Mouse (Mus musculus): ENCODE measurements around the gene Sphk1. TPM values are rescaled to one million over a fixed set of nuclear protein-coding genes. Genes with fewer than 3 reads are reported as not detected.

The Sphk1 gene
- polyA plus RNA-seq, 1 experiment: 3.6 TPM

DNA sequence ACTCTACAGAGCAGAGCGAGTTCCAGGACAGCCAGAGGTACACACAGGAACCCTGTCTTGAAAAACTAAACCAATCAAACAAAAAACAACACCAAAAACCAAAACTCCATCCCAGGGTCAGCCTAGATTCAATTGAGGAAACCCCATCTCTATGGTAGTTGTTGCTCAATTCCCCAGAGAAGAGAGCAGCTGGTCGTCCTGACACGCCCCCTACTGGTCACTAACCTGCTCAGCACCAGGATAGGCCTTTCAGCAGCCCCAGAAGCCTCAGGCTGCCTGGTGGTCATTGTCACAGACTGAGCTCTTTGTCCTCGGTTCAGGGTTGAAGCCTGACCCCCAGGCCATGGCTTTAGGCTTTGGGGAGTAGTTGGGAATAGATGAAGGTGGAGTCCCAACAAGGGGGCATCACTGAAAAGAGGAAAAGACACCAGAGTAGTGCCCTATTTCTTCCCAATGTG is 36.9 kb upstream of the Sphk1 start, which contains the start of gene Prpsap1:
Prpsap1 (minus strand) TSS at position 408 of the 458 bp plus-strand sequence.
- TF ChIP-seq POLR2A (IDR thresholded peaks at IDR 0.05; ENCODE audit: borderline replicate concordance, extremely low read depth, insufficient read depth, insufficient read length, poor library complexity, severe bottlenecking) (no peak), CTCF (IDR thresholded peaks at IDR 0.05; ENCODE audit: borderline replicate concordance, extremely low read depth, insufficient read depth, insufficient read length) (peak; percentile 64)
- peak; percentile 56 for DNase-seq (ENCODE audit: low read depth)

DNA sequence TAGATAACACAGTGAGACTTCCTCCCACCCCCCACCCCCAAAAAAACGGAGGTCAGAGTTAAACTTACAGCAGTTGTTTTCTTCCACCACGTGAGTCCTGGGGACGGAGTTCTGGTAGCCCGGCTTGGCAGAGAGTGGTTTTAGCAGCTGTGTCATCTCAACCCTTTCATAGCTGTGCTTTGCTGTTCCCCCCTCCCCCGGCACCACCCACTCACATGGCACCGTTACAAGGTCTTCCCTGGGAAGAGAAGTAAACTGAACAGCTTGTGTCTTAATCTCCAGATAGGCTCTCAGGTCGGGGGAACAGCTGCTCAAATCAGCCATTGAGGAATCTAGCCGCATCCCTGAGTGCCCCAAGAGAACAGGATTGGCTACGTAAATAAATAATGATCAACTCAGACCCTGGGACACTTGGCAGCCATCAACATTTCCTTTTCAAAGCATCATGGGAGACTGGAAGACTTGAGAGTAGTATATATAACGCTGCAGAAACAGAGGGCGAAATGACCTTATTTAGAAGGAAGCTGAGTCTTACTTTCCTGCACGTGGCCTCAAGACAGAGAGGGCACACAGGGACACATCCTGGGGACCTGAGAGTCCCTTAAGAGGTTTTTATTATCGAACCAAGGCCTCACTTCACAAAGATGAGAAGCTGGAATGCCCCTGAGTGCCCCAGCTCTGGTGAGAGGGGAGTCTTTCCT is 36.1 kb upstream of the Sphk1 start:
- peak; percentile 76 for DNase-seq (ENCODE audit: low read depth)

DNA sequence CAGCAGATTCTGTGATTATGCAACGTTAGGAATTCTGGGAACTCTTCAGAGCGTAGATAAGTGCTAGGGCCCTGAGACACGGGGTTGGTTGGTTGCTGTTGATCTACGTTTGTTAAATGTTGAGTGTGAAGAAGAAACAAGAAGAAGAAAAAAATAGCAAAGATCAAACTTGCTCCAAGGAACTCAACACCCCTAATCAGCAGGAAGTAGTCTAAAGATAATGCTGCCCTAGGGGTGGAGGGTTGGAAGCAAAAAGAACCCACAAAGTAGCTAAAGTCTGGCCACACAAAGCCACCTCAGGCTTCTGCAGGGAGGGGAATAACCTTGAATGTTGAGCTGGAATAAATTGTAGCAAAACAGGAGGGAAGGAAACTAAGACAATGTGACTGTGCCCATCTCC is 33.4 kb upstream of the Sphk1 start:
- TF ChIP-seq CTCF (IDR thresholded peaks at IDR 0.05; ENCODE audit: borderline replicate concordance, extremely low read depth, insufficient read depth, insufficient read length): no peak
- no peak for TF ChIP-seq POLR2A (IDR thresholded peaks at IDR 0.05; ENCODE audit: borderline replicate concordance, extremely low read depth, insufficient read depth, insufficient read length, poor library complexity, severe bottlenecking)
- no peak for DNase-seq (ENCODE audit: low read depth)

More for the DNA sequence above, 36.1 kb upstream of the Sphk1 start:
- TF ChIP-seq POLR2A (IDR thresholded peaks at IDR 0.05; ENCODE audit: borderline replicate concordance, extremely low read depth, insufficient read depth, insufficient read length, poor library complexity, severe bottlenecking) (no peak), CTCF (IDR thresholded peaks at IDR 0.05; ENCODE audit: borderline replicate concordance, extremely low read depth, insufficient read depth, insufficient read length) (no peak)

DNA sequence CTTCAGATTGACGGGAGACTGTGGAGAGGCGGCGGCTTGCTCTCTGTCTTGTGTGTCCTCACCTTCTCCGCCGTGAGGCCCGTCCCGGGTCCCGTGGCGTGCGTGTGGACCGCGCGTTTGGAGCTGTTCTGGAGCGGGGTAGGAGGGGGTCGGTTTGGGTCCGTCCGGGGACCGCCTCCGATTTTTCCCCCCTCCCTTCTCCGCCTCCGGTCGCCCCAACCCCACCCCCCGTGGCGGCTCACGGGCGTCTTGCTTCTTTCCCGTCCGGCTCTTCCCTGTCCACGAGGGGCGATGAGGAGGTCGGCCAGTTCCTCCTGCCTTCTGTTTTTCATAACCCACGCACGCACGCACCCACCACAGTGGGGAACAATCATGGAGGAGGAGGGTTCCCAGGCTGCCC is 32.1 kb upstream of the Sphk1 start:
- no peak for DNase-seq (ENCODE audit: low read depth)
- TF ChIP-seq POLR2A (IDR thresholded peaks at IDR 0.05; ENCODE audit: borderline replicate concordance, extremely low read depth, insufficient read depth, insufficient read length, poor library complexity, severe bottlenecking) (no peak), CTCF (IDR thresholded peaks at IDR 0.05; ENCODE audit: borderline replicate concordance, extremely low read depth, insufficient read depth, insufficient read length) (no peak)

DNA sequence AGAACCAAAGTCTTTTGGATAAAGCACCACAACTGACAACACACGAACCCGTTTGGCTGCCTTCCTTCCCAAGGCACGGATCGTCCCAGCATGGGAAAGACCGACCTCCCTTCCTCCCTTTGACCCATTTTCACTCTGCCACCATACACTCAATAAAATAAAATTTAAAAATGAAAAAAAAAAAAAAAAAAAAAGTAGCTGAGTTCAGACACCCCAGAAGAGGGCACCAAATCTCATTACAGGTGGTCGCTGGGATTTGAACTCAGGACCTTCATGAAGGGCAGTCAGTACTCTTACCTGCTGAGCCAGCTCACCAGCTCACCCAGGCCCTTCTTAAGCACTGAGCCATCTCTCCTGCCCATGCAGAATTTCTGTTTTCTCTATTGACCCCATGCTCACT is 31.7 kb upstream of the Sphk1 start:
- no peak for DNase-seq (ENCODE audit: low read depth)
- no peak for TF ChIP-seq CTCF (IDR thresholded peaks at IDR 0.05; ENCODE audit: borderline replicate concordance, extremely low read depth, insufficient read depth, insufficient read length)
- no peak for TF ChIP-seq POLR2A (IDR thresholded peaks at IDR 0.05; ENCODE audit: borderline replicate concordance, extremely low read depth, insufficient read depth, insufficient read length, poor library complexity, severe bottlenecking)

DNA sequence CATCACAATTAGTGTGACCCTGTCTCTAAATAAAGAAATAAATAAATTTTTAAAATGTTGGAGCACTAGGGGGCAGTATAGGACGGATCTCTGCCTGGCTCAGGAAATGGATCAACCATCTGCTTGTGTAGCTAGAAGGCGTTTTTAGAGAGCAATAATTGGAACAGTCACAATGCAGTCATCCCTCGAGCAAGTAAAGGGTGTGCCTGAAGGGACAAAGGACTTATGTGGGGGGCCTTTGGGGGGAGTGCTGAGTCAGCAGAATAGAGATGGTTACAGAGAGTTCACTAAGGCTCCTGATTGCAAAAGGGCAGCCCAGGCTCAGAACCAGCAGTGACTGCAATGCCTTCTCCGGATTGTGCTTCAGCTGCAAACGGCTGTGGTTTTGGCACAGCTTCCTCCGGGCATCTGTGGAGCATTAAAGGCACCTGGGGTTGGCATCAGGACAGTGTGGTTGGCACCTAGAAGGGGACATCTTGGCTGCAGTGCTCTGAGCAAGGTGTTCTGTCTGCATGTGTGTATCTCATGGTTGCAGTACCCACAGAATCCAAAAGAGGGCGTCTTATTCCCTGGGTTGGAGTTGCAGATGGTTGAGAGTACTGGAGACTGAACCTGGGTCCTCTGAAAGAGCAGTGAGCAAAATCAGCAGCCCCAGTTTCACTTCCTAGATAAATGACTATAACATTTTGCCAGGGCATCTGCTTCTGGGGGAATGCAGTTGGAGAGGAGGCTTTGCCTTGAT is 29.5 kb upstream of the Sphk1 start:
- peak; percentile 87 for DNase-seq (ENCODE audit: low read depth)

DNA sequence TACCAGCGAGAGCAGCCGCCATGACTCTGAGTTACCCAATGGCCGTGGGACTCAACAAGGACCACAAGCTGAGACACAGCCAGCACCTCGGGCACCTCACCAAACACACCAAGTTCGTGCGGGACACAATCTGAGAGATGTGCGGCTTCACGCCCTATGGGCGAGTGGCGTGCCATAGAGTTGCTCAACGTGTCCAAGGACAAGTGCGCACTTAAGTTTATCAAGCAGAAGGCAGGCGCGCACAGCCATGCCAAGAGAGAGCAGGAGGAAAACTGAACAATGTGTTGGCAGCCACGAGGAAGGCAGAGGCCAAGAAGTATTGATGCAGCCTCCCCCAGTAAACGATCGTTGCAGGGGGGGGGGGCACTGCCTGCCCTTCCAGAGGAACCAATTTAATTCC is 26.2 kb upstream of the Sphk1 start:
- TF ChIP-seq CTCF (IDR thresholded peaks at IDR 0.05; ENCODE audit: borderline replicate concordance, extremely low read depth, insufficient read depth, insufficient read length): no peak
- no peak for TF ChIP-seq POLR2A (IDR thresholded peaks at IDR 0.05; ENCODE audit: borderline replicate concordance, extremely low read depth, insufficient read depth, insufficient read length, poor library complexity, severe bottlenecking)
- no peak for DNase-seq (ENCODE audit: low read depth)

More for the DNA sequence above, 29.5 kb upstream of the Sphk1 start:
- no peak for TF ChIP-seq POLR2A (IDR thresholded peaks at IDR 0.05; ENCODE audit: borderline replicate concordance, extremely low read depth, insufficient read depth, insufficient read length, poor library complexity, severe bottlenecking)
- peak; percentile 56; the same call in 1 of the 2 replicates for TF ChIP-seq CTCF (IDR thresholded peaks at IDR 0.05; ENCODE audit: borderline replicate concordance, extremely low read depth, insufficient read depth, insufficient read length)

DNA sequence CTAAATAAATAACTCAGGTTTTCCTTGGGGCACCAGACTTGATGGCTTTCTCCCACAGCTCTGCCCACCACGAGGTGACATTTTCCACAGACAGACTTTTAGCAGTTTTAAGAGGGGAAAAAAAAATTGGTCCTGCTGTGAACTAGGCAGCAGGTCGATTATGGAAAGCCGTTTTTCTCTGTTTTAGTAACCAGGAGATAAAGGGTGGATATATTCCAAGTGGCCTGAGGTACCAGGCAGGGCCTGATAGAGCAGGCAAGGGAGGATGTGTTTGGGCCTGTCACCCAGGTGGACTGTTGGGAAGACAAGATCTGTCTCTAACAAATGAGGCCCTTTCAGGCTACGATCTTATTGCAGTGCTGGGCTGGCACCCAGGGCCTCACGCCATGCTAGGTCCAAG is 25.2 kb upstream of the Sphk1 start:
- TF ChIP-seq POLR2A (IDR thresholded peaks at IDR 0.05; ENCODE audit: borderline replicate concordance, extremely low read depth, insufficient read depth, insufficient read length, poor library complexity, severe bottlenecking): no peak
- TF ChIP-seq CTCF (IDR thresholded peaks at IDR 0.05; ENCODE audit: borderline replicate concordance, extremely low read depth, insufficient read depth, insufficient read length): no peak

DNA sequence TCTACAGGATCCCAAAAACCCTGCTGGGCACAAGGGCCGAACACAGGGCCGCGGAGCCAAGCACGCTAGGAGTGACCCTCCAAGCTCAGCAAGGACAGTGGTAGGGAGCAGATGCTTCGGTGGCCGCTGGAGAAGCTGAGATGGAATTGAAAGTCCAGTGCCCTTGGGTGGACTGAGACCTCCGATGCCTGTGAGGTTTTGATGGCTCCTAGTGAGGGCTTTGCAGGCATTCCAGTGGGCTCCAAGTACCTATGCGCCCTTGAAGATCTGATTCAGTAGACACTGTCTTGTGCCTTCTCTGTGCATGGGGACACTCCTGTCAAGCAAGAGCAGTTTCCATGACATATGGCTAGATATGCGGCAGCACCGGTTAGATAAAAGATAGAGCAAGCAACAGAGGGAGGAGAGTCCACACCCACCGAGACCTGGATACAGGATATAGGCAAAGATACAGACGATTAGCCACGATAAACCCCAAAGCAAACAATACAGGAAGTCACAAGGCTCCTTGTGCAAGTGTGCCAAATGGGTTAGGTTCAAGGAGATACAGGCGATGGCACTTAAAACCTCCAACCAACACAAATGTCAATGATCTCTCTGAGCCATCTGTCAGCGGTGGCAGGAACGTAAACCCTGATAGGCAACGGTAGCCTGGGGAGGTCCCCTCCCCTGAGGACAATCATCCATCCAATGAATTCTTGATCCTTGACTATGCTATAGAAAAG is 24.4 kb upstream of the Sphk1 start:
- no peak for DNase-seq (ENCODE audit: low read depth)

More for the DNA sequence above, 25.2 kb upstream of the Sphk1 start:
- no peak for DNase-seq (ENCODE audit: low read depth)

DNA sequence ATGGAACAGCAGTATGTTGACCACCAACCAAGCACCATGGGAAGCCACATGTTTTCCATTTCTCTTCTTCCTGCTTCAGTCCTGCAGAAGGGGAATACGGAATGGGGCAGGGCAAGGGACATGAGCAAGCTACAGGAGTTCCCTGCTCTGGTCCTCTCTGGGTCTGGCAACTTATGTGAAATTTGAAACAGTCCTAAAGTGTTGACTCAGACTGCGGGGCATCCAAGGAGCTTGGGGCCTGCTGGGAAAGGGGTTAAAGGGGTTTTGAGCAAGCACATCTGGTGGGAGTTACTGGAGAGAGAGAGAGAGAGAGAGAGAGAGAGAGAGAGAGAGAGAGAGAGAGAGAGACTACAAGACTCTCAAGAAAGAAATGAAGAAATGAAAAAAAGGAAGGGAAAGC is 22.0 kb upstream of the Sphk1 start:
- no peak for TF ChIP-seq POLR2A (IDR thresholded peaks at IDR 0.05; ENCODE audit: borderline replicate concordance, extremely low read depth, insufficient read depth, insufficient read length, poor library complexity, severe bottlenecking)
- peak; percentile 14 for DNase-seq (ENCODE audit: low read depth)

More for the DNA sequence above, 24.4 kb upstream of the Sphk1 start:
- no peak for TF ChIP-seq CTCF (IDR thresholded peaks at IDR 0.05; ENCODE audit: borderline replicate concordance, extremely low read depth, insufficient read depth, insufficient read length)
- TF ChIP-seq POLR2A (IDR thresholded peaks at IDR 0.05; ENCODE audit: borderline replicate concordance, extremely low read depth, insufficient read depth, insufficient read length, poor library complexity, severe bottlenecking): no peak

DNA sequence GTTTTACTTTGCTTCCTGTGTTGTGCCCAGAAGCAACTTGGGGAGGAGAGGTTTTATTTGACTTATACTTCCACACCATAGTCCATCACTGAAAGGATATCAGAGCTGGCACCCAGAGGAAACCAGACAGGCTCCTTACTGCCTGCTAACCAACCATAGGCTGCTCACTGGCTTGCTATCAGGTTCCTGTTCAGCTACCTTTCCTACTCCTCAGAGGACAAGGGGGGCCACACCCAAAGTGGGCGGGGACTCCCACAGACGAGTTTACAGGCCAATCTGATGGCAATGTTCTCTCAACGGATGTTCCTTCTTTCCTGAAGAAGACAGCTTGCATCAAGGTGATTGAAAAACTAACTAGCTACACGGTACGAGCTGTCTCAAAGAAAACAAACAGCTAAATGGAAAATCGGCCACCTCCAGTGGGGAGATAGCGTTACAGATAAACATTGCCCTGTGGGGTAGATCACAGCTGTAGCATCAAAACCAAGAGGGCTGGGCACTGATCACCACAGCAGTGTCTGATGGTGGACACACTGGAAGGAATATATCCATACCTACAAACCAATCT is 19.3 kb upstream of the Sphk1 start:
- no peak for DNase-seq (ENCODE audit: low read depth)
- TF ChIP-seq CTCF (IDR thresholded peaks at IDR 0.05; ENCODE audit: borderline replicate concordance, extremely low read depth, insufficient read depth, insufficient read length) (no peak), POLR2A (IDR thresholded peaks at IDR 0.05; ENCODE audit: borderline replicate concordance, extremely low read depth, insufficient read depth, insufficient read length, poor library complexity, severe bottlenecking) (no peak)

Data from brain, embryonic 14.5 days (tissue).